In the genomic region with DNA sequence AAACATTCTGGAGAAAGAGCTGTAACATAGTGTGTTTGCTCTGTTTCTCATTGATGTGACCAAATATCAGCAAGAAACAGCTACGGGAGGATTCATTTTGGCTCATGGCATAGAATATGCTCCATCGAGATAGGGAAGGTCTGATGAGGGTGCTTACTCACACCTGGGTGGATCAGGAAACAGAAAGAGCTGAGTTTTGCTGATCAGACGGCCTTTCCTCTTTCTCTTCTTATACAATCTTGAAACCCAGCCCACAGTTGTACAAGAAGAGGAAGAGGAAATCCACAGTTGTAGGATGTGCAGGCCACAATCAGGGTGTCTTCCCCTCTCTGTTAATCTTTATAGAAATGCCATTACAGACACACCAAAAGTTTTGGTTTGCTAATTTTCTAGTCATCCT, we compare ENCODE assay signal across 31 mouse cellular contexts.
DNase-seq lines count a peak whose midpoint lies in the region; ATAC-seq and TF ChIP-seq lines count a peak whose summit lies in the region.
"Had no signal": no experiment of that assay in that cellular context is flagged by ENCODE, and none has a peak within 500 bp of the region (broad histone marks: within the 10 kb centered on the region; RNA-seq: fewer than 3 reads in every experiment).

No protein-coding gene starts in this region.

- DNase-seq in 416B (ENCODE audit: low read depth) (peak; percentile 90), MEL (ENCODE audit: low read depth, low spot score) (peak; percentile 96)
- DNase-seq in cerebellum, adult 18-20 months: no peak
- DNase-seq in B cell, adult 2 months: no peak
- no peak for DNase-seq in embryo, embryonic 9.5 days (ENCODE audit: extremely low spot score)
- DNase-seq in hindbrain, embryonic 10.5 days (ENCODE audit: low spot score): no peak
- DNase-seq: adrenal gland, postnatal 36 days; cerebellum, adult 9-10 months; cerebellum, postnatal 36 days; embryo, embryonic 11 days; heart, postnatal 36 days; kidney, adult 11 months; kidney, postnatal 25 days; lung, adult 2 months; lung, postnatal 10 days; thymus, postnatal 25 days had no signal

- H3K79me2 ChIP-seq in MEL (ENCODE audit: control insufficient read depth, insufficient read depth, low read length, poor library complexity): no peaks in the 10 kb centered on the region

- no peaks in the 10 kb centered on the region for H3K27me3 ChIP-seq in MEL (ENCODE audit: control insufficient read depth in 1 of 2, insufficient read depth in 2 of 2, low read length in 2 of 2)
- H3K27me3 ChIP-seq in hindbrain, embryonic 10.5 days (ENCODE audit: insufficient read depth, poor library complexity, severe bottlenecking): no peaks in the 10 kb centered on the region
- H3K27me3 ChIP-seq: CH12.LX; embryonic facial prominence, embryonic 13.5 days; heart, embryonic 15.5 days; limb, embryonic 13.5 days; midbrain, embryonic 12.5 days; neural tube, embryonic 12.5 days had no signal

- no peak for TF ChIP-seq CTCF in MEL (IDR thresholded peaks at IDR 0.05 in 2 of 3, conservative IDR thresholded peaks at IDR 0.05 in 1 of 3; ENCODE audit: control insufficient read depth in 1 of 3, insufficient read depth in 1 of 3, low read depth in 2 of 3, low read length in 3 of 3, poor library complexity in 1 of 3, severe bottlenecking in 1 of 3)

- TF ChIP-seq RAD21 in MEL (IDR thresholded peaks at IDR 0.05; ENCODE audit: low read depth, low read length): no peak

- TF ChIP-seq EP300 in MEL (IDR thresholded peaks at IDR 0.05; ENCODE audit: low read depth in 1 of 2, low read length in 2 of 2): peak; percentile 98 to 99

- H3K9ac ChIP-seq in MEL (ENCODE audit: control insufficient read depth, low read depth, low read length, poor library complexity, severe bottlenecking): no peak overlapping the region
- H3K9ac ChIP-seq: embryonic facial prominence, embryonic 13.5 days; heart, embryonic 15.5 days; hindbrain, embryonic 14.5 days; limb, embryonic 13.5 days; midbrain, embryonic 12.5 days; neural tube, embryonic 12.5 days had no signal

- H3K9me3 ChIP-seq in MEL (replicated peaks; ENCODE audit: insufficient read depth, low read length): no peaks in the 10 kb centered on the region
- H3K9me3 ChIP-seq in hindbrain, embryonic 10.5 days: no peaks in the 10 kb centered on the region
- H3K9me3 ChIP-seq: embryonic facial prominence, embryonic 13.5 days; forebrain, embryonic 10.5 days; heart, embryonic 10.5 days; heart, embryonic 15.5 days; limb, embryonic 13.5 days; midbrain, embryonic 12.5 days; neural tube, embryonic 12.5 days had no signal

- peaks cover 0 to 32% of the 10 kb centered on the region in 2 experiments; a peak in 2 of 4 replicates for H3K36me3 ChIP-seq in MEL (ENCODE audit: control insufficient read depth in 1 of 2, insufficient read depth in 2 of 2, low read length in 2 of 2)
- H3K36me3 ChIP-seq in hindbrain, embryonic 10.5 days: no peaks in the 10 kb centered on the region
- H3K36me3 ChIP-seq: embryonic facial prominence, embryonic 13.5 days; forebrain, embryonic 10.5 days; heart, embryonic 10.5 days; heart, embryonic 15.5 days; limb, embryonic 13.5 days; midbrain, embryonic 12.5 days; neural tube, embryonic 12.5 days had no signal

- WGBS in hindbrain, embryonic 10.5 days: 87% methylated on average over 3 of the region's 3 CpGs

- H3K4me1 ChIP-seq in MEL (ENCODE audit: control insufficient read depth in 1 of 2, insufficient read depth in 2 of 2, low read length in 2 of 2): peaks cover 14 to 22% of the 10 kb centered on the region in 2 experiments
- no peaks in the 10 kb centered on the region for H3K4me1 ChIP-seq in hindbrain, embryonic 10.5 days (replicated peaks)
- H3K4me1 ChIP-seq: embryonic facial prominence, embryonic 13.5 days; forebrain, embryonic 10.5 days; heart, embryonic 10.5 days; heart, embryonic 15.5 days; limb, embryonic 13.5 days; midbrain, embryonic 12.5 days; neural tube, embryonic 12.5 days had no signal

- TF ChIP-seq POLR2A in MEL (IDR thresholded peaks at IDR 0.05; ENCODE audit: control insufficient read depth in 1 of 2, insufficient read depth in 1 of 2, low read depth in 1 of 2, low read length in 2 of 2, poor library complexity in 1 of 2): no peak

- ATAC-seq in granulocyte monocyte progenitor cell, adult 5-6 weeks (replicated peaks; ENCODE audit: poor library complexity, severe bottlenecking): peak; percentile 78
- peak; percentile 91 for ATAC-seq in megakaryocyte progenitor cell, adult 5-6 weeks (replicated peaks; ENCODE audit: poor library complexity)
- ATAC-seq: forebrain, embryonic 16.5 days; inflammation-experienced regulatory T-cells, adult 6 months had no signal

- H3K27ac ChIP-seq in MEL (ENCODE audit: control insufficient read depth, low read depth, low read length): peak overlapping the region; percentile 87
- no peak overlapping the region for H3K27ac ChIP-seq in hindbrain, embryonic 10.5 days
- H3K27ac ChIP-seq: embryonic facial prominence, embryonic 13.5 days; forebrain, embryonic 10.5 days; heart, embryonic 10.5 days; heart, embryonic 15.5 days; hindbrain, embryonic 14.5 days; limb, embryonic 13.5 days; macrophage; midbrain, embryonic 12.5 days; neural tube, embryonic 12.5 days had no signal

- no peak overlapping the region for H3K4me3 ChIP-seq in MEL (ENCODE audit: control insufficient read depth in 1 of 2, insufficient read depth in 1 of 2, low read depth in 2 of 2, low read length in 2 of 2)
- H3K4me3 ChIP-seq in hindbrain, embryonic 10.5 days: no peak overlapping the region
- H3K4me3 ChIP-seq: embryonic facial prominence, embryonic 13.5 days; forebrain, embryonic 10.5 days; heart, embryonic 10.5 days; heart, embryonic 15.5 days; limb, embryonic 13.5 days; midbrain, embryonic 12.5 days; myocyte; neural tube, embryonic 12.5 days had no signal

TF ChIP-seq in MEL, 35 proteins besides CTCF, POLR2A, EP300 and RAD21:
- TF ChIP-seq CHD2 (IDR thresholded peaks at IDR 0.05; ENCODE audit: low read length) (no peak), CHD1 (IDR thresholded peaks at IDR 0.05; ENCODE audit: low read depth, low read length) (no peak), TCF12 (IDR thresholded peaks at IDR 0.05; ENCODE audit: low read depth, low read length) (peak; percentile 99), MYB (IDR thresholded peaks at IDR 0.05; ENCODE audit: low read depth, low read length) (peak; percentile 75), SIN3A (IDR thresholded peaks at IDR 0.05; ENCODE audit: low read length) (peak; percentile 80), RCOR1 (IDR thresholded peaks at IDR 0.05; ENCODE audit: low read depth, low read length) (peak; percentile 96), GABPA (IDR thresholded peaks at IDR 0.05; ENCODE audit: low read depth, low read length) (no peak), USF2 (IDR thresholded peaks at IDR 0.05; ENCODE audit: borderline replicate concordance in 1 of 2, insufficient read depth in 1 of 2, low read depth in 1 of 2, low read length in 2 of 2) (no peak), UBTF (IDR thresholded peaks at IDR 0.05; ENCODE audit: borderline replicate concordance, insufficient read depth, low read depth, low read length) (no peak), GATA1 (IDR thresholded peaks at IDR 0.05; ENCODE audit: low read depth, low read length) (peak; percentile 99), ZMIZ1 (IDR thresholded peaks at IDR 0.05; ENCODE audit: low read depth, low read length) (no peak), MXI1 (IDR thresholded peaks at IDR 0.05; ENCODE audit: low read depth, low read length) (peak; percentile 53; the same call in 1 of the 2 replicates), NELFE (IDR thresholded peaks at IDR 0.05; ENCODE audit: low read depth, low read length) (no peak), MYC (IDR thresholded peaks at IDR 0.05; ENCODE audit: low read depth, low read length) (peak; percentile 87; the same call in 1 of the 2 replicates), ZC3H11A (IDR thresholded peaks at IDR 0.05; ENCODE audit: low read depth, low read length) (no peak), MAFK (IDR thresholded peaks at IDR 0.05; ENCODE audit: borderline replicate concordance, low read depth, low read length) (peak; percentile 74), MEF2A (IDR thresholded peaks at IDR 0.05; ENCODE audit: extremely low read depth, insufficient replicate concordance, low read depth, low read length, poor library complexity, severe bottlenecking) (no peak), HCFC1 (IDR thresholded peaks at IDR 0.05; ENCODE audit: low read depth, low read length) (peak; percentile 25; the same call in 1 of the 2 replicates), ZNF384 (IDR thresholded peaks at IDR 0.05; ENCODE audit: low read depth, low read length) (0 out of 2 replicates have a peak, but pooled peaks have one; percentile 55), ETS1 (IDR thresholded peaks at IDR 0.05; ENCODE audit: low read depth, low read length) (peak; percentile 96), POLR2AphosphoS5 (IDR thresholded peaks at IDR 0.05; ENCODE audit: borderline replicate concordance, low read depth, low read length) (no peak), ELF1 (IDR thresholded peaks at IDR 0.05; ENCODE audit: low read depth, low read length) (0 out of 2 replicates have a peak, but pooled peaks have one; percentile 53), JUND (IDR thresholded peaks at IDR 0.05; ENCODE audit: low read depth, low read length) (0 out of 2 replicates have a peak, but pooled peaks have one; percentile 70), POLR2AphosphoS2 (IDR thresholded peaks at IDR 0.05; ENCODE audit: low read length) (no peak), MAZ (IDR thresholded peaks at IDR 0.05; ENCODE audit: low read depth, low read length) (0 out of 2 replicates have a peak, but pooled peaks have one; percentile 3), KAT2A (conservative IDR thresholded peaks at IDR 0.05; ENCODE audit: low read depth, low read length) (no peak), ZKSCAN1 (IDR thresholded peaks at IDR 0.05; ENCODE audit: low read depth, low read length) (no peak), BHLHE40 (IDR thresholded peaks at IDR 0.05; ENCODE audit: borderline replicate concordance, low read depth, low read length) (peak; percentile 38; the same call in 1 of the 2 replicates), TBP (IDR thresholded peaks at IDR 0.05; ENCODE audit: low read depth, low read length) (0 out of 2 replicates have a peak, but pooled peaks have one; percentile 48), USF1 (IDR thresholded peaks at IDR 0.05; ENCODE audit: low read depth, low read length) (no peak), MAX (IDR thresholded peaks at IDR 0.05; ENCODE audit: low read length) (peak; percentile 43; the same call in 1 of the 2 replicates), E2F4 (IDR thresholded peaks at IDR 0.05; ENCODE audit: borderline replicate concordance, low read depth, low read length) (no peak), TAL1 (IDR thresholded peaks at IDR 0.05; ENCODE audit: low read length) (peak; percentile 98), NRF1 (IDR thresholded peaks at IDR 0.05; ENCODE audit: insufficient read depth, low read depth, low read length, poor library complexity, severe bottlenecking) (no peak), SMC3 (IDR thresholded peaks at IDR 0.05; ENCODE audit: low read depth, low read length) (no peak)

Comparison
In these comparisons a context has a peak if more than half of its experiments do, and no peak if none do; other contexts are left out.
1. DNase-seq: peak in 416B (single experiment) and MEL (single experiment); none in cerebellum, adult 18-20 months (0 of 2), B cell, adult 2 months (0 of 2), embryo, embryonic 9.5 days (single experiment) and hindbrain, embryonic 10.5 days (single experiment).